Mouse (Mus musculus) spleen, adult 2 months (tissue): ENCODE data around the gene Ubtd1. TPM values are rescaled to one million over a fixed set of nuclear protein-coding genes. Genes with fewer than 3 reads are reported as not detected.

Source experiments
- DNase-seq, 2 experiments: peaks; one replicate each; pipeline versions ENCODE4 v3.0.0 to v3.0.0-alpha.2; 2012 to 2021; ENCODE audit warnings: low spot score in 2 of 2, low read depth in 1 of 2
- H3K27ac ChIP-seq: fragments of 200-500 bp; 2 replicates; pipeline ENCODE4 v1.5.1; 2012; ENCODE audit warnings: low read length, inconsistent platforms; ENCODE audit not compliant: insufficient read depth
- H3K27me3 ChIP-seq: fragments of 200-500 bp; 2 replicates; pipeline ENCODE4 v1.6.1; 2012; ENCODE audit warnings: mild to moderate bottlenecking, moderate library complexity, low read length, inconsistent platforms; ENCODE audit not compliant: control insufficient read depth, insufficient read depth
- H3K36me3 ChIP-seq: fragments of 200-500 bp; 2 replicates; pipeline ENCODE4 v1.6.1; 2012; ENCODE audit warnings: mild to moderate bottlenecking, low read length, inconsistent platforms; ENCODE audit not compliant: control insufficient read depth, insufficient read depth
- H3K4me1 ChIP-seq: fragments of 200-500 bp; 2 replicates; pipeline ENCODE4 v1.6.1; 2011; ENCODE audit warnings: inconsistent platforms; ENCODE audit not compliant: control insufficient read depth, insufficient read depth, insufficient read length
- H3K4me3 ChIP-seq: fragments of 200-500 bp; 2 replicates; pipeline ENCODE4 v1.5.1; 2011; ENCODE audit warnings: mild to moderate bottlenecking, inconsistent platforms; ENCODE audit not compliant: insufficient read depth, insufficient read length; ENCODE audit errors: extremely low read depth
- CTCF ChIP-seq: fragments of 200-500 bp; IDR thresholded peaks from 2 replicates; pipeline ENCODE4 v1.5.1; 2011; ENCODE audit warnings: mild to moderate bottlenecking, inconsistent platforms; ENCODE audit not compliant: insufficient read depth, insufficient read length, insufficient replicate concordance; ENCODE audit errors: extremely low read depth
- POLR2A ChIP-seq: fragments of 200-500 bp; IDR thresholded peaks from 2 replicates; pipeline ENCODE4 v1.6.1; 2011; ENCODE audit warnings: low read depth, low read length, inconsistent platforms
- WGBS: fragments of 180-500 bp; shearing (Covaris S2); methylation state at CpG from one replicate; pipeline ENCODE4 v1.1.7; 2018; 5-methylcytosine and 5-hydroxymethylcytosine counted together
- polyA plus RNA-seq: library from polyadenylated mRNA; depleted of rRNA; stranded (reverse); fragments of >200 nt; gene quantifications from 2 replicates; pipeline ENCODE4 v1.2.3, GENCODE M21; 2012

The Ubtd1 gene
- polyA plus RNA-seq, 1 experiment, result 18.6 TPM

- H3K27ac ChIP-seq, result peak overlapping the region; percentile 48; the same call in 1 of the 2 replicates
- no peak for DNase-seq
- WGBS, result 78% methylated on average over 4 of the region's 4 CpGs
- TF ChIP-seq POLR2A, result no peak
- no peak for TF ChIP-seq CTCF
- H3K27me3 ChIP-seq, result no peaks in the 10 kb centered on the region
- no peaks in the 10 kb centered on the region; the same call in 1 of the 2 replicates for H3K4me1 ChIP-seq
- no peaks in the 10 kb centered on the region for H3K36me3 ChIP-seq
- H3K4me3 ChIP-seq, result no peak overlapping the region
These were observed 18.2 kb downstream of the Ubtd1 start for GRCm38 (mm10) chr19:41999688-42000283.

GRCm38 (mm10) chr19:42000446-42000958, 18.9 kb downstream of the Ubtd1 start:
- Histone ChIP-seq H3K4me1 (peaks cover 2% of the 10 kb centered on the region; the same call in 1 of the 2 replicates), H3K4me3 (no peak overlapping the region), H3K27ac (no peak overlapping the region), H3K27me3 (no peaks in the 10 kb centered on the region), H3K36me3 (no peaks in the 10 kb centered on the region)
- DNase-seq, result no peak
- WGBS, result 82% methylated on average over 4 of the region's 4 CpGs
- no peak for TF ChIP-seq POLR2A
- no peak for TF ChIP-seq CTCF

- WGBS, result 76% methylated on average over 12 of the region's 12 CpGs
- Histone ChIP-seq H3K36me3 (no peaks in the 10 kb centered on the region), H3K27ac (no peak overlapping the region), H3K4me1 (peaks cover 6% of the 10 kb centered on the region; the same call in 1 of the 2 replicates), H3K27me3 (no peaks in the 10 kb centered on the region), H3K4me3 (no peak overlapping the region)
- no peak for DNase-seq
- no peak for TF ChIP-seq POLR2A
- no peak for TF ChIP-seq CTCF
These were observed 19.9 kb downstream of the Ubtd1 start for GRCm38 (mm10) chr19:42001253-42001980.

- no peaks in the 10 kb centered on the region for H3K36me3 ChIP-seq
- no peak for DNase-seq
- H3K27ac ChIP-seq, result no peak overlapping the region
- no peak overlapping the region for H3K4me3 ChIP-seq
- no peak for TF ChIP-seq POLR2A
- no peak for TF ChIP-seq CTCF
- H3K4me1 ChIP-seq, result peaks cover 8% of the 10 kb centered on the region; the same call in 1 of the 2 replicates
- WGBS, result 75% methylated on average over 6 of the region's 6 CpGs
- H3K27me3 ChIP-seq, result no peaks in the 10 kb centered on the region
These were observed 22.7 kb downstream of the Ubtd1 start for GRCm38 (mm10) chr19:42004258-42004657.

- 9% methylated on average over 3 of the region's 3 CpGs for WGBS
- no peaks in the 10 kb centered on the region for H3K27me3 ChIP-seq
- TF ChIP-seq POLR2A, result no peak
- no peak for TF ChIP-seq CTCF
- H3K27ac ChIP-seq, result no peak overlapping the region
- peaks cover 8% of the 10 kb centered on the region; the same call in 1 of the 2 replicates for H3K4me1 ChIP-seq
- no peak overlapping the region for H3K4me3 ChIP-seq
- no peaks in the 10 kb centered on the region for H3K36me3 ChIP-seq
- DNase-seq, result no peak
These were observed 24.1 kb downstream of the Ubtd1 start for GRCm38 (mm10) chr19:42005616-42006015.

GRCm38 (mm10) chr19:42006568-42006967, 25.0 kb downstream of the Ubtd1 start:
- Histone ChIP-seq H3K27me3 (no peaks in the 10 kb centered on the region), H3K27ac (no peak overlapping the region), H3K36me3 (no peaks in the 10 kb centered on the region), H3K4me3 (no peak overlapping the region), H3K4me1 (peaks cover 8% of the 10 kb centered on the region; the same call in 1 of the 2 replicates)
- 86% methylated on average over 8 of the region's 8 CpGs for WGBS
- DNase-seq, result no peak
- TF ChIP-seq CTCF, result no peak
- TF ChIP-seq POLR2A, result no peak

GRCm38 (mm10) chr19:42008586-42008985, 27.0 kb downstream of the Ubtd1 start:
- no peak overlapping the region for H3K27ac ChIP-seq
- 81% methylated on average over 3 of the region's 3 CpGs for WGBS

More at GRCm38 (mm10) chr19:42008586-42008985, 27.0 kb downstream of the Ubtd1 start:
- no peaks in the 10 kb centered on the region for H3K36me3 ChIP-seq
- TF ChIP-seq POLR2A, result no peak
- no peak for TF ChIP-seq CTCF
- peaks cover 8% of the 10 kb centered on the region; the same call in 1 of the 2 replicates for H3K4me1 ChIP-seq
- no peaks in the 10 kb centered on the region for H3K27me3 ChIP-seq
- H3K4me3 ChIP-seq, result no peak overlapping the region
- DNase-seq, result no peak
